Mouse (Mus musculus): ENCODE measurements at regions not wholly inside any gene's neighbourhood (a gene's known extent, or its start where the extent isn't known, plus 50 kb on each side); places are given as distances from the start of the nearest gene placed in this dataset.

DNA sequence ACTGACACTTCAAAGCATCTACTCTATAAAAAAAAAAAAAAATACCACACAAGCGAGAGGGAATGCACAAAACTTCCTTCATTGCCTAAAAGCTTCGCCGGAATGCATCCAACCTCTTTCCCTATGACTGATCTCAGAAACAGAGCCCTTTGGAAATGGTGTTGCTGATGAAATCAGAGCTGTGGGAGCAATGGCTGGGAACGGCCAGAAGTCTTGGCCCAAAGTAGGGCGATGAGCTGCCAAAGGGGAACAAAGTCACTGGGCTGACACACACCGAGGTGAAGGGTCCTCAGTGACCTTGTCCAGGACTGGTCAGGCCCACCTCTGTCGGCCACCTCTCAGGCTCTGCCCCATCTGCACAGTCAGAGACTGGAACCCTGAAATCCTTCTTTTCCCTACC, 353.6 kb upstream of the Arid1b start:
- DNase-seq (ENCODE audit: extremely low spot score, low spot score) = no peak
- H3K27me3 ChIP-seq (ENCODE audit: poor library complexity, severe bottlenecking) = no peaks in the 10 kb centered on the region
- no peak overlapping the region for H3K4me3 ChIP-seq
- no peaks in the 10 kb centered on the region for H3K36me3 ChIP-seq (replicated peaks)
- H3K27ac ChIP-seq = no peak overlapping the region
- H3K4me1 ChIP-seq = peaks cover 5% of the 10 kb centered on the region
- no peaks in the 10 kb centered on the region for H3K9me3 ChIP-seq
- WGBS = 92% methylated on average over 7 of the region's 7 CpGs

DNA sequence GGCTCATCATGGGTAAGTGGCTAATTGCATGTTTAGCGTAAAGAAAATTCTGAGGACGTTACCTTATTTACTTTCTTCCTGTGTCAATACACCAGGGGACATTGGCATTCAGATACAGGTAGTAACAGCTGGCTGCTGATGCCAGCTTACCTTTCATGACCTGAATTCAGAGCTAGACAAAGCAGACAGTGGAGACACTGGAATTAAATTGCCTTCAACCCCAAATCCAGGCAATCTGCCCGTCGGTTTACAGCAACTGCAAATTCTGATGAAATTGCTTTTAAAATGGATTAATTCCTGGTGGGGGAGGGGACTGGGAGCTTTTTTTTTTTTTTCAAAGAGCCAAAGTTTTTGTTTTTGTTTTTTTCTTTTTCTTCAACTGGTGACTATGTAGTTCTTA, 353.0 kb upstream of the Arid1b start:
- H3K4me1 ChIP-seq = peaks cover 5% of the 10 kb centered on the region
- no peaks in the 10 kb centered on the region for H3K27me3 ChIP-seq (ENCODE audit: poor library complexity, severe bottlenecking)
- no peak for DNase-seq (ENCODE audit: extremely low spot score, low spot score)
- H3K27ac ChIP-seq = no peak overlapping the region
- no peaks in the 10 kb centered on the region for H3K36me3 ChIP-seq (replicated peaks)
- H3K9me3 ChIP-seq = no peaks in the 10 kb centered on the region
- 88% methylated on average over 4 of the region's 4 CpGs for WGBS
- H3K4me3 ChIP-seq = no peak overlapping the region

DNA sequence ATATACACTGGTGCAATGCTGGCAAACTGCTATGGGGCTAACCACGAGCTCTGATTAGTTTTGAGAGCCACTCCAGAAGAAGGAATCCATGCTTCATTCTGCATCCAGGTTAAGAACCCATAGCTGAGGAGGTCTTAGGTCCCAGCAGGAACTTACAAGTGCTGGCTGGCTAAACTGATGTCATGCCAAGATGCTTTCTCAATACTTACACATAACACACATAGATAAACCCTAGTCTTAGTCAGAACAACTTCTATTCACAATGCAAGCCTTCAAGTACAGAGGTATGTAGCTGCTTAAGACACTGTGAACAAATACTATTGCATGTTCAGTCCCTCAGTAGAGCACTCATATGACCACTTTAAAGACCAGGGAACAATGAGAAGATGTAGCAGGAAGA, 352.1 kb upstream of the Arid1b start:
- H3K36me3 ChIP-seq (replicated peaks) = no peaks in the 10 kb centered on the region
- DNase-seq (ENCODE audit: extremely low spot score, low spot score) = no peak
- peaks cover under 1% of the 10 kb centered on the region for H3K4me1 ChIP-seq
- no peaks in the 10 kb centered on the region for H3K27me3 ChIP-seq (ENCODE audit: poor library complexity, severe bottlenecking)
- no peaks in the 10 kb centered on the region for H3K9me3 ChIP-seq
- 78% methylated on average over 1 of the region's 1 CpGs for WGBS
- no peak overlapping the region for H3K27ac ChIP-seq
- H3K4me3 ChIP-seq = no peak overlapping the region

DNA sequence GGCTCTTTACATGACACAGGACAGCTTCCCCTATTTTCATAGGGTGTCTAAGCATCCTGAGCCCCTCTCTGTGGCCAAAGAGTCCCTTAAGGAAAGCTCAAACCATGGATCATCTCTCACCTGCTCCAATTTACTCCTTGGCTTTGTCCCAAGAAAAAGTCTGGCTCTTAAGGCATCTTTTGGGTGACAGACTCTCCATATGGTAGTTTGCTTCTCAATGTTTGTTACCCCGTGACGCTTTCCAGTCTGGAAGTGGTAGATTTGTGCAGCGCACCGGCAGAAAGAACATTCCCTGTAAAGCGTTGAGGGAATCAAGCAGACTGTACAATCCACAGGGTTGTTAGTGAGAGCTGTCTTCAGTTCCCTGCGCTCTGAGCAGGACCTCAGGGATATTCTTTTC, 350.8 kb upstream of the Arid1b start:
- H3K4me1 ChIP-seq = no peaks in the 10 kb centered on the region
- no peak overlapping the region for H3K4me3 ChIP-seq
- DNase-seq (ENCODE audit: extremely low spot score, low spot score) = no peak
- no peak overlapping the region for H3K27ac ChIP-seq
- H3K27me3 ChIP-seq (ENCODE audit: poor library complexity, severe bottlenecking) = no peaks in the 10 kb centered on the region
- H3K36me3 ChIP-seq (replicated peaks) = no peaks in the 10 kb centered on the region
- no peaks in the 10 kb centered on the region for H3K9me3 ChIP-seq
- 94% methylated on average over 6 of the region's 6 CpGs for WGBS

DNA sequence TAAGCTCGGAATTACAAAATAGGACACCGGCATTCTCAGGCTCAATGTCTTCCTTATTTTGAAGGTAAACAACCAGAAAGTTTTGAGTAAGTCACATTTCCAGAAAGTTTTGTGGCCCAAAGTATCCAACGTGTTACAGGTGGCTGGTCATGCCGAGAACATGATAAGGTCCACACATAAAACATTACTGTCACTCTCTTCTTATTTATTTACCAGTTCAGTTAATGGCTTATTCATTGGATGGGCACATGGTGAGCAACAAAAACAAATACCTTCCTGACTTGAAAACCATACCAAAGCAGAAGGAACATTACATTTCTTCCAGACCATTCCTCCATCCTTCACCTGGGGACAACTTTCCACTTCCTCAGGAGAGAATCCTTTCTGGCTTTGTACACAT, 345.5 kb upstream of the Arid1b start:
- no peaks in the 10 kb centered on the region for H3K36me3 ChIP-seq (replicated peaks)
- no peaks in the 10 kb centered on the region for H3K9me3 ChIP-seq
- no peaks in the 10 kb centered on the region for H3K27me3 ChIP-seq (ENCODE audit: poor library complexity, severe bottlenecking)
- DNase-seq (ENCODE audit: extremely low spot score, low spot score) = no peak
- WGBS = 90% methylated on average over 4 of the region's 4 CpGs
- H3K27ac ChIP-seq = no peak overlapping the region
- no peak overlapping the region for H3K4me3 ChIP-seq
- H3K4me1 ChIP-seq = no peaks in the 10 kb centered on the region

DNA sequence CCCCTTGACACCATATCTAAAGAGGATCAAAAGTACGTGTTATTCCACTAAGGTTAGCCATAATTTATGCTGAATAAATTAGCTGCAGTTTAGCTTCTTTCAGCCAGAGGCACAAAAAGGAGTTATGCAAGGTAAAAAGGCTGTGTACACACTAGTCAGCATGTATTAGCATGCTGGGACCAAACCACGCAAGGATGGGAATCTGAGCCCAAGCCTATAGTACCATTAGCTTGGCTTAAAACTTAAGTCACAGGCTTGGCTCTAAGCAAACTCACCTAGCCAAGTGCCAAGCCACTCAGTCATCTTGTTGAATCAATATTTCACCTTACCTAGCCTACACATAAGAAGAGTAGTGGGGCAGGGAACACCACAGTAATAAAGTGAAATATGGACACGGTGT, 339.9 kb upstream of the Arid1b start:
- Histone ChIP-seq H3K4me1 (no peaks in the 10 kb centered on the region), H3K36me3 (replicated peaks) (no peaks in the 10 kb centered on the region), H3K27ac (no peak overlapping the region), H3K4me3 (no peak overlapping the region), H3K27me3 (ENCODE audit: poor library complexity, severe bottlenecking) (no peaks in the 10 kb centered on the region), H3K9me3 (no peaks in the 10 kb centered on the region)
- DNase-seq (ENCODE audit: extremely low spot score, low spot score) = no peak
- WGBS = 85% methylated on average over 3 of the region's 3 CpGs

DNA sequence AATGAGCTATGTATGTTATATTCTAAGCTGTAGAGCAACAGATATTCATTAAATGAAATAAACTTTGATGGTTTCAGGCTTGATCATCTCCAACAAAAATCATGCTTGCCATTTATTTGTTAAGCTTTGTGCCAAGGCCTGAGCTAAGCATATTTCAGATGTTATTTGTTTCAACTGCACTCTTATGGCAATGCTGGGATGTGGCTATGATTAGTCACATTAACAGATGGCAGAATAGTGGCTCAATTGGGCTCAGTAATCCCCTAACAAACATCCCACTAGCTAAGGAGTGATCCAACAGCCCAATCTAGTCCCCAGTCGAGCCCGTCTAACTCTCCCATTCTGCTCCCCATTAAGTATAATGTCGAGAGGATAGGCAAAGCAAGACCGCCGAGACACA, 332.1 kb upstream of the Arid1b start:
- Histone ChIP-seq H3K36me3 (replicated peaks) (no peaks in the 10 kb centered on the region), H3K4me1 (0 out of 2 replicates have a peak, but pooled peaks cover 3% of the 10 kb centered on the region), H3K27ac (no peak overlapping the region), H3K9me3 (no peaks in the 10 kb centered on the region), H3K27me3 (ENCODE audit: poor library complexity, severe bottlenecking) (no peaks in the 10 kb centered on the region), H3K4me3 (no peak overlapping the region)
- no peak for DNase-seq (ENCODE audit: extremely low spot score, low spot score)
- WGBS = 90% methylated on average over 5 of the region's 5 CpGs

DNA sequence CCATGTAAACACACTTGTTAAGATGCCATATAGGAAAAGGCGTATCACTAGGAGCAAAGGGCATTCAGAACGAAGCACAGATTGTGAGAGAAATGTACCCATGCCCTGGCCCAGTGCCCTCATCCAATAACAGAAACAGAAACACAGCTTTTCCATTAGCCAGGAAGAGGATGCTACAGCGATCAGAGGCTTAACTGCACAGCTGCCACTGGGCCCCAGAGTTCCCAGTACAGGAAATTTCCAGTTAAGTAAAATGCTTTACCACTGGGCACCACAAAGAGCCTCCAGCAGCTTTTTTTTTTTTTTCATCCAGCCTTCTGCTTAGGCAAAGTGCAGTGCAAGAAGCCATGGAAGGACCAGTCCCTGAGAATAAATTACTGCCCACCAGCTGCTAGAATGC, 325.6 kb upstream of the Arid1b start:
- no peaks in the 10 kb centered on the region for H3K36me3 ChIP-seq (replicated peaks)
- no peaks in the 10 kb centered on the region for H3K9me3 ChIP-seq
- H3K27ac ChIP-seq = no peak overlapping the region
- 78% methylated on average over 3 of the region's 3 CpGs for WGBS
- no peak overlapping the region for H3K4me3 ChIP-seq
- H3K4me1 ChIP-seq = peaks cover 16% of the 10 kb centered on the region; the same call in 1 of the 2 replicates
- no peak for DNase-seq (ENCODE audit: extremely low spot score, low spot score)
- H3K27me3 ChIP-seq (ENCODE audit: poor library complexity, severe bottlenecking) = no peaks in the 10 kb centered on the region

DNA sequence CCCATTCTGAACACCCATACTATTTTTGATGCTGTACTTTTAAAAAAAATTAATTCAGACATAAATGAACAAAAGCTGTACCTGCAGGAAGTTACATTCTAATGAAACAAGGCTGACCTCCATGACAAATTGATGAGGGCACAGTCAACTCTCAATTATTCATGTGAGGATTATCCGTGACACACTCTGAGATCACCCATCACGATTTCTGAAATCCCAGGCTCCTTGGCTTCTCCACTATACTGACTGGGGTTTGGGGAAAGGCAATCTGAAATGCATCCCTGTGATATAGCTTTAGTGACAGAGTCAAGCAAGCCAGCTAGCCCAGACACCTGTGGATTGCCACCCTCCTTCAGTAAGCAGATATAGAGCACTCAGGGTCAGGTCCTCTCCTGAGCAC, 320.9 kb upstream of the Arid1b start:
- no peak overlapping the region for H3K4me3 ChIP-seq
- DNase-seq (ENCODE audit: extremely low spot score, low spot score) = no peak
- no peaks in the 10 kb centered on the region for H3K27me3 ChIP-seq (ENCODE audit: poor library complexity, severe bottlenecking)
- no peaks in the 10 kb centered on the region for H3K36me3 ChIP-seq (replicated peaks)
- peaks cover 13% of the 10 kb centered on the region; the same call in 1 of the 2 replicates for H3K4me1 ChIP-seq
- WGBS = 85% methylated on average over 2 of the region's 2 CpGs
- no peak overlapping the region for H3K27ac ChIP-seq
- H3K9me3 ChIP-seq = no peaks in the 10 kb centered on the region

DNA sequence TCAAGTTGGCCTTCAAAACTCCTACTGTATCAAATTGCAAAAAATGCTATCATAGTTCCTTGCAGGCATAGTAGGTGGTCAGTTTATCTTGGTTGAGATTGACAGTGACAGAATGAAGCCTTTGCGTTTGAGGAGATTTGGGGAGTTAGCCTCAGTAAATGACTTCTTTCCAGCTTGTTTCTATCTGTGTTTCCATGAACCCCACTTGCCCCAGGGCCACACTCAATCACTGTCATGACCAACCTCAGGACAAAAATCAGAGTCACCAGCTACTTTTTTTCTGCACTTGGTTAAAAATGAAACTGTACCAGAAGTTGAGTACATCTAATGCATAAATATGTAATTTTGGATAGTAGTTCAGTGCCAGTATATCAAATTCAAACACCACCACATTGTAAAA, 287.7 kb upstream of the Arid1b start:
- no peaks in the 10 kb centered on the region for H3K9me3 ChIP-seq
- H3K36me3 ChIP-seq (replicated peaks) = no peaks in the 10 kb centered on the region
- 88% methylated on average over 1 of the region's 1 CpGs for WGBS
- H3K4me1 ChIP-seq = no peaks in the 10 kb centered on the region
- no peaks in the 10 kb centered on the region for H3K27me3 ChIP-seq (ENCODE audit: poor library complexity, severe bottlenecking)
- no peak overlapping the region for H3K4me3 ChIP-seq
- H3K27ac ChIP-seq = no peak overlapping the region
- no peak for DNase-seq (ENCODE audit: extremely low spot score, low spot score)

DNA sequence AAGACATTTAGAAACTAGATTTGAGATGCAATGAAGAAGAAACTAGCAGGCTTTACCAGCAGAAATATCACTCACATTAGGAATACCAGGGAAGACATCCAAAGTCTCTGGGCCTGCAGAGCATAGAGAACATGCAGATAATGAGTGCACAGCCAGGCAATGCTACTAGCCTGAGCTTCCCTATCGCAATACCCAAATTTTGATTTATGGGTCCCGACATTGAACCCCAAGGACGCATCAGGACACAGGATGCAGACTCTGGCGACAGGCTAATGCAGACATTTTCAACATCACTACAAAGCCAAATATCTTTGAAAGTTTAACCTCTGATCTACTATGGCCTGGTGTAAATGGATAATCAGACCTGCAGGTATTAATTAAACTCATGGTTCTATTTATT, 273.1 kb upstream of the Arid1b start:
- Histone ChIP-seq H3K9me3 (no peaks in the 10 kb centered on the region), H3K4me3 (no peak overlapping the region), H3K4me1 (no peaks in the 10 kb centered on the region), H3K36me3 (replicated peaks) (no peaks in the 10 kb centered on the region), H3K27ac (no peak overlapping the region), H3K27me3 (ENCODE audit: poor library complexity, severe bottlenecking) (no peaks in the 10 kb centered on the region)
- no peak for DNase-seq (ENCODE audit: extremely low spot score, low spot score)
- WGBS = 94% methylated on average over 4 of the region's 4 CpGs

DNA sequence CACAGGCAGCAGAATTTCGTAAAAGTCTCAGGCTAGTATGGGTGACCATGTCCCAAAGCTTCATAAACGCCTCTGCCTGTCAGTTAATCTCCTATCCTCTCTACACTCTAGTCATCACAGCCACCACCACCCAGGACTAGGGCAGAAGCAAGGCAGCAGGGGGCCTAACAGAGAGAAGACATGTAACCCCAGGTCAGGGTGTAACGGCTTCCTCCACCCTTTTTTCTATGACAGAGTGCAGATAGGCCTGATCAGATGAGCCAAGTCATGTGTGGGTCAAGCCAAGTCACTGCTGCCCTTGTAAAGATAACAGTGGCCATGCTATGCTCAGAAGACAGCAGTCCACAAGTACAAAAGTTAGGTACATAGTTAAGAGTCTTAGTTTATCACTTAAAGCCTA, 270.1 kb upstream of the Arid1b start:
- H3K4me3 ChIP-seq = no peak overlapping the region
- H3K36me3 ChIP-seq (replicated peaks) = no peaks in the 10 kb centered on the region
- H3K4me1 ChIP-seq = no peaks in the 10 kb centered on the region
- H3K27me3 ChIP-seq (ENCODE audit: poor library complexity, severe bottlenecking) = no peaks in the 10 kb centered on the region
- DNase-seq (ENCODE audit: extremely low spot score, low spot score) = no peak
- whole genome bisulfite sequencing = 86% methylated on average over 3 of the region's 3 CpGs
- no peaks in the 10 kb centered on the region for H3K9me3 ChIP-seq
- no peak overlapping the region for H3K27ac ChIP-seq

DNA sequence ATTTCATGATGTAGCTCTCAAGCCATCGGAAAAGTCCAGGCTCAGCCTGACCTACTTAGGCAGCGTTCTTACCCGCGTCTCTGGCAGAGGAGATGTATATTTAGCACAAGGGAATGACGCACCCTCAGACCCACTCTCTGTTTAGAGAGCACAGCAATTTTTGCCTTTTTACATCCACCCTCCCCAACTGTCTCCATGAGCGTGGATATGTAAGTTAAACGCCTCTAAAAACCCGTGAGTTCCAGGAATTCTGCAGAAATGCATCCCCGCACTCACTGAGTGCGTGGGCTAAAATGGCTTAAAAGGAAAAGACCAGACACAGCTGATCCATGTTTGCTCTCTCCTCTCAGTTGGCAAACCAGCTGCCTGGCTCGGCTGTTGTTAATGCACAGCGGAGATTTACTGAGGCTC, 267.8 kb upstream of the Arid1b start:
- Histone ChIP-seq H3K9me3 (no peaks in the 10 kb centered on the region), H3K27me3 (ENCODE audit: poor library complexity, severe bottlenecking) (no peaks in the 10 kb centered on the region), H3K27ac (no peak overlapping the region), H3K4me1 (no peaks in the 10 kb centered on the region), H3K36me3 (replicated peaks) (no peaks in the 10 kb centered on the region), H3K4me3 (no peak overlapping the region)
- WGBS = 85% methylated on average over 12 of the region's 12 CpGs
- DNase-seq (ENCODE audit: extremely low spot score, low spot score) = no peak

DNA sequence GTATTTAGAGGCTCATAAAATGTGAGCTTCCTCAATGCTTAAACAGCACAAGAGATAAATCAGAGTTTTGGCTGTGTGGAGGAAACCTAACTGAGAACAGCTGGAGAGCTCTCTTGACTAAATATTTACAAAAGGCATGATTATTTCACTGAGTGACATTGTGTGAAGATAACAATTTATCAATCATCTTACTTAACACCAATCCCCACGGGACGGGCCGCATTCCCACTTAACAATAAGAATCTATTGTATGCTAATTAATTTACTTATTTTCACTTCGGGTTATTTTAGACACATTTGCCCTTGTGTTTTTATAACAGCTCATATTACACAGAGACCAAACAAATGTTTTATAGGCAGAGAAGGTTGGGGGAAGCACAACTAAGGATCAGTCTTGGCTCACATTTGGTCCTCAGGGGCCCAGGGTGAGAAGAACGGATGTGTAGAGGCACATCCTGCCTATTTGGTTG, 259.7 kb upstream of the Arid1b start:
- Histone ChIP-seq H3K4me3 (no peak overlapping the region), H3K27ac (no peak overlapping the region), H3K9me3 (no peaks in the 10 kb centered on the region), H3K27me3 (ENCODE audit: poor library complexity, severe bottlenecking) (no peaks in the 10 kb centered on the region), H3K4me1 (peaks cover 23% of the 10 kb centered on the region), H3K36me3 (replicated peaks) (no peaks in the 10 kb centered on the region)
- no peak for DNase-seq (ENCODE audit: extremely low spot score, low spot score)
- 84% methylated on average over 5 of the region's 5 CpGs for WGBS

Data from forebrain, embryonic 10.5 days (tissue).